Mouse (Mus musculus): ENCODE measurements around the gene Oasl2.
"Not testable (repeated sequence)": the region's sequence is repeated elsewhere in the genome, so short reads cannot be mapped to it uniquely, and the experiment has no call there.

Gene Oasl2

GRCm38 (mm10) chr5:114916777-114917176 lies 20.0 kb downstream of the Oasl2 start:
- no peak for DNase-seq

GRCm38 (mm10) chr5:114917357-114917756 lies 20.6 kb downstream of the Oasl2 start:
- not testable (repeated sequence) for DNase-seq

DNA sequence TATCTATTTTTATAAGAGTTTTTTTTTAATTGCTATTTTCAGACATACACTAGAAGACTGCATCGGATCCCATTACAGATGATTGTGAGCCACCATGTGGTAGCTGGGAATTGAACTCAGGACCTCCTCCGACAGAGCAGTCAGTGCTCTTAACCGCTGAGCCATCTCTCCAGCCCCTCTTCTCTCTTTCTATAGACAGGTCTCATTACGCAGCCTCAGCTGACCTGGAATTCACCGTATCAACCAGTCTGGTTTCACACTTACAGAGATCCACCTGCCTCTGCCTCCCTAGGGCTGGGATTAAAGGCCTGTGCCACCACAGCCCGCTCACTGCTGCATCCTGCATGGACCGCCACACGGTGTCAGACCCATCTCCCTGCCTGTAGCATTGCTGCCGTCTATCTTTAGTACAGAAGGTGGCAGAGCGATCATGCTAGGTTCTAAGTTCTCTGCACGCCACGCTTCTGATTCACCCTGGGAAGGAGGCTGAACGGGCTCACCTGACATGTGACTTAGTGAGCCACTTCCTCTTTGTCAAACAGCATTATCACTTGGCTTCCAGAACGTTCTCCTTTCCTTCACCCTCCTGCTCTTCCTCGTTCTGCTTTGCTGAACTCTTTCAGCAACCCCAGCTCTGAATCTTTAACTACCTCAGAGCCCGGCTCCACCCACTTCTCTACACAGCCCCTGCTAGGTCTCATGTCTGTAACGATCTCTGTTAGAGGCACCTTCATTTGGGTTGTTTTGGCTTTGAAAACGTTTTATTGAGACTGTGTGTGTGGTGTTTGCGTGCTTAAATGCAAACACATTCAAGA lies 25.0 kb downstream of the Oasl2 start:
- peak; percentile 61 to 81 for DNase-seq

- DNase-seq: no peak
These were observed 25.6 kb downstream of the Oasl2 start for GRCm38 (mm10) chr5:114922366-114922731.

DNA sequence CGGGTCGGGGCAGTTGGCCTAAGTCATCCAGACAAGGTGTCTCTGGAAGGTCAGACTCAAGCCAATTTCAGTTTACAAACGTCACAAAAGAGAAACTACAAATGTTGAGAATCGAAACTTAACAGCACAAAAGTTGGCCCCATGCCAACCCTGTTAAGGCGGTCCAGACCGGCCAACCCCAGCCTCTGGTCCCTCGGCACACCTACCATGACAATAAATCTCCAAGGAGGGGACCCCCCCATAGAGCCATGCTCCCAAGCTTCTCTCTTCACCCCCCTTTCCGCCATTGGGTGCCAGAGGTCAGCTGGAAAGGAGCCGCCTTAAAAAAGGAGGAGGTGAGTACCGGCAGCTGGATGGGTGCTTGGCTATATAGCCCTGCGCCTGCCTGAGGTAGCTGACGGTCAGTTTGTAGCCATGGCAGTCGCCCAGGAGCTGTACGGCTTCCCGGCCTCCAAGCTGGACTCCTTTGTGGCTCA lies 26.3 kb downstream of the Oasl2 start, which contains the start of gene Oasl1:
Gene Oasl1 (plus strand): TSS at position 243 of the 476 bp plus-strand sequence.
- DNase-seq: peak in 1 of 2 experiments; percentile 39

DNA sequence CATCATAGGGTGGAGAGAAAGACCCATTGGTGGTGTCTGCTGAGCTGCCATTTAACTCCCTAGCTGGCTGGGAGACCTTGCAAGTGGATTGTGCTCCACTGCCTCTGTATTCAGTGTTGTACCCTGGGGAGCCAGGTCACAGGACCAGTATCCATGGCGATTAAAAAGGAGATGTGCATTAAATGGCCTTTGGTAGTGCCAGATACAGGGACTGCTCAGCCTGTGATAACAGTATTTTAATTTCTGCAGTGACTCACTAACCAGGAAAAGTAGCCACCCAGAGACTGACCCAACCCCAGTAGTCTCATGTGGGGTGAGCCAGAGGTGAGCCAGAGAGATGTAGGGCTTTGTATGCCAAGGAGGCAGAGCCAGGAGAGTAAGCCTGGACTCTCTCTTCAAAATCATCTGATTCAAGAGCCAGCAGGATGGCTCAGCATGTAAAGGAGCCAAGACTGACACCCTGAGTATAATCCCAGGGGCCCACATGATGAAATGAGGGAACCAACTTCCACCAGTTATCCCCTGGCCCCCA lies 29.5 kb downstream of the Oasl2 start:
- DNase-seq: no peak

- DNase-seq: no peak
These were observed 30.0 kb downstream of the Oasl2 start for GRCm38 (mm10) chr5:114926753-114927152.

DNA sequence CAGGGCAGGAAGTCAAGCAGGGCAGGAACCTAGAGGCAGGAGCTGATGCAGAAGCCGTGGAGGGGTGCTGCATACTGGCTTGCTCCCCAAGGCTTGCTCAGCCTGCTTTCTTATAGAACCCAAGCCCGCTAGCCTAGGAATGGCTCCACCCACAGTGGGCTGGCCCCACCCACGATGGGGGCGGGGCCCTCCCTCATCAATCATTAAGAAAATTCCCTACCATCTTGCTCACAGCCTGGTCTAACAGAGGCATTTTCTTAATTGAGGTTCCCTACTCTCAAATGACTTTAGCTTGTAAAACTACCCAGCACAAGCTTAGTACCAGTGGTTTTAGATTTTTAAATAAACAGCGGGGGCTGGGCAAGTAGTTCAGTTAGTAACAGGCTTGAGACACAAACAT lies 34.9 kb downstream of the Oasl2 start:
- DNase-seq: no peak

DNA sequence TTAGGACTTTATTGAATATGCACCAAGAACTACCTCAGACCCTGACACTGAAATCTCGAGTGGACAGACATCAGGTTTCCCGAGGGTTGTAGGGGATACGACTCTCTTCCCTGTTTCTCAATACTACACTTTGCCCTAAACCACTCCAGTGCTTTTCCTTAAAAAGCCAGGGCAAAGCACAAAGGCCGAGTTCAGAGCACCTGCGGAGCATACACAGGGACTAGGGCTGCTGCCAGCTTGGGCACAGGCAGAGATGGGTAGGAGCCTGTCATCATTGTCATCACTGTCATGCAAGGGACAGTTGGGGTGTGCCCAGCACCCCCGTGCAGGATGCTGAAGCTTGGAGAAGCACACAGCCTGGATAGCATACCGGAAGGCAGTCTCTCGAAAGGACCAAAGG lies 36.5 kb downstream of the Oasl2 start:
- no peak for DNase-seq

DNA sequence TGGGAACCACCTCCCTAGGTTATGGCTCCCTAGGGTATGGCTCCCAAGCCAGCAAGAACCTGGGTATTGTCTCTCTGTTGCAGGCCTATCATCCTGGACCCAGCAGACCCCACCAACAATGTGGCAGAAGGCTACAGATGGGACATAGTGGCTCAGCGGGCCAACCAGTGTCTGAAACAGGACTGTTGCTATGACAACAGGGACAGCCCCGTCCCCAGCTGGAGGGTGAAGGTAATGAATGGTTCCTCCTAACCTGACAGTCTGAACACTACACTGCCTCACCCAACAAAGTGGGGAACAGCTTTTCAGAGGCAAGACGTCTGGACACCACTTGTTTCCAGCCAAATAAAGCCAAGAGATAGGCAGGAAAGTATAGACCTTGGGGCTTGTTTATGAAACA lies 39.1 kb downstream of the Oasl2 start:
- DNase-seq: no peak

- not testable (repeated sequence) for DNase-seq
These were observed 44.4 kb downstream of the Oasl2 start for GRCm38 (mm10) chr5:114941138-114941537.

DNA sequence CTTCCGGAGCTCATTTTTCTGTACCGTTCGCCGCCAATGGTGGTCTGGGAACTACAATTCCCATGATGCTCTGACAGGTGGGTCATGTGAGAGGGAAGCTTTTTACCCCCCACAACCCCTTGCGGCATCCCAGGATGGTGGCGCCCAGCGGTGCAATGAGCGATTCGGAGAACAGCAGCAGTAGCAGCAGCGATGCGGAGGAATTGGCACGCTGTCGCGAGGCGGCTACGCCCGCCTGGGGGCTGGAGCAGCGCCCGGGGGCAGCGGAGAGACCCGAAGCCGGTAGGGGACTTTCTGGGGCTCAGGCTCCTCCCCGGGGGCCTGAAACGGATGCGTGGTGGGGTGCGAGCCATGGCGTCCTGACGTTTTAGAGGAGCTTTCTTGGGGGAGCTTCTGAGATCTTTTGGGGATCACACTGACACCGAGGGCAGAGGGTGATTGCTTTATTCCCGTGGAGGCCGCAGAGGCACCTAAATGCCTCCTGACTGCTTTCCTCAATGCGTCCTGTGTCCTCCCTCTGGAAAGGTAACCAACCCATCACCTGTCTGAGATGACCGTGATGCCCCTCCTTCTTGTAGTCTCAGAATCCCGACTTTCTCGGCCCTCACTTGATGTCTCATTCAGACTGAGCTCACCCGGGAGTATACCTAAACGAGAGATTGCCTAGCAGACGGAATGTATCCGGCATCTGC lies 45.5 kb downstream of the Oasl2 start, which contains the start of gene 2210016L21Rik:
Gene 2210016L21Rik (plus strand): TSS at position 85 of the 692 bp plus-strand sequence.
- DNase-seq: peak; percentile 82 to 87

DNA sequence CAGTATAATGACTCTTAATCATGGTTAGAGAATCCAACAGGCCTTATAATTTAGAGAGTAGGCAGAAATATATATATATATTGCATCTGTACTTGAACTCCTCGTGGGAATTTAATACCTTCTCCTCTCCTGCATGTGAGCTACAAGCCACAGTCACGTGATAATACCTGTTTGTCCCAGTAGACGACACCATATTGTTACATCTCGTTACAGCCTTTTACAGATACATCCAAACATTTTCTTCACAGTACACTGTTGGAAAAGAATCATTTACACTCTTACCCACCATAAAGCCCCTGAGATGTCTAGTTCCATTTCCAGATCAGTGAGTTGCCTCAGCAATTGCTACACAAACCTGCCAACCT lies 46.0 kb downstream of the Oasl2 start:
- DNase-seq: no peak

- DNase-seq: no peak
These were observed 48.3 kb downstream of the Oasl2 start for GRCm38 (mm10) chr5:114945072-114945471.

DNA sequence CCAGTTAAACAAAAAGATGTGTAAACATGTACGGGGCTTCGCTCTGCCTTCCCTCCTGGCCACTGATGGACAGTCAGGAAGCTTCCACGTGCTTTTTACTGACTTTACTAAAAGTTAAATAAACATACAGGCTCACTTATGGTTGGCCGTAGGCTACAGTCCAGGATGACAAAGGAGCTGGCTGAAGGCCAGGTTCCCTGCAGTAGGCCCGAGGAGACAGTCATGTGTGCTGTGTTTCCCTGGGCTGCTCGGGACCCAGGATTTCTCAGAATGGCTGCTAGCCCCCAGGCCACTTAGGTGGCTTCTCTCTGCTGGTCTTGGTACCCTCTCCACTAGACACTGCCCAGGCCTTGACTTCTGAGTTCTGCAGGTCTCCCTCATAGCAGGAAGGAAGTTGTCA lies 52.2 kb downstream of the Oasl2 start:
- DNase-seq: no peak

GRCm38 (mm10) chr5:114949316-114949715 lies 52.6 kb downstream of the Oasl2 start:
- DNase-seq: no peak

- no peak for DNase-seq
These were observed 53.1 kb downstream of the Oasl2 start for GRCm38 (mm10) chr5:114949812-114950211.

DNA sequence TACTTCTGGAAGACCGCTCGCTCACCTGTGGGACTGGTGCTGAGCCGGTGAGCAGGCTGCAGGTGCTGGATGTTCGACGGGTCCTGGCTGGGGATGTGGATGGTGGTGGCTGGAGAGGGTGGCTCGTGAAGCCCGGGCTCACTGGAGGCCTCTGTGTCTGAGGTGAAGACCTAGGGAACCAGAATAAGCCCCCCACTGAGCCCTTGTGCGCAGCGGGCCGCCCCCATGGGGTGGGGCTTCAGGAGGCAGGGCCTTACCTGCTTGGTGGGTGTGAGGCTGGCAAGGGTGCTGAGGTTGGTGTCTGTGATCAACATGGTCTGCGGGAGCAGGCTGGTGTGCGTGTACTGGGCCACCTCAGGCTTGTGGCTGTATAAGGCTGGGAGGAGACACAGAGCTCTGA lies 53.9 kb downstream of the Oasl2 start:
- no peak for DNase-seq

DNA sequence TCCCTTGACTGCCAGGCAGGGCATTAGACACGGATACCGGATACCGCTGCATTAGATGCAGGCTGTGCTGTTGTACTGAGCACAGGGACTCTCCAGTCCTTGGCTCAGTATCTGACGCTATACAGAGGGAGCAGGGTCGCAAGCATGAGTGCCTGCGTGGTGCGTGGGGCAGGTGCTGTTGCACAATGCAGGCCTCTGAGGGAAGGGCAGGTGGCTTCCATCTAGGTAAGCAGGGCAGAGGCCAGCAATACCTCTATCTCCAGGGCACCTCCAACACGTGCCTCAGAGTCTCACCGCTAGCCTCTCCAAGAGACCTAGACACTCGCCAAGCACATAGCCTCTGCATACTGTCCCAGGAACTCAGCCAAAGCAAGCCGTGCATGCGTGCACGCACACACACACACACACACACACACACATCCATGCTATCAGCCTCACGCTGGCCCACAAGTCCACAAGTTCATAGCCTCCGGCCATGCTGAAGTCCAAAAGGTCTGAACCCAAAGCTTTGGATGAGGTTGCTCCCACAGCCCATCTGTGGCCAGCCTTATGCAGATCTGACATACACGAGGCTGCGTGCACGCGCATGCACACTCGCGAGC lies 54.6 kb downstream of the Oasl2 start:
- DNase-seq: no peak

DNA sequence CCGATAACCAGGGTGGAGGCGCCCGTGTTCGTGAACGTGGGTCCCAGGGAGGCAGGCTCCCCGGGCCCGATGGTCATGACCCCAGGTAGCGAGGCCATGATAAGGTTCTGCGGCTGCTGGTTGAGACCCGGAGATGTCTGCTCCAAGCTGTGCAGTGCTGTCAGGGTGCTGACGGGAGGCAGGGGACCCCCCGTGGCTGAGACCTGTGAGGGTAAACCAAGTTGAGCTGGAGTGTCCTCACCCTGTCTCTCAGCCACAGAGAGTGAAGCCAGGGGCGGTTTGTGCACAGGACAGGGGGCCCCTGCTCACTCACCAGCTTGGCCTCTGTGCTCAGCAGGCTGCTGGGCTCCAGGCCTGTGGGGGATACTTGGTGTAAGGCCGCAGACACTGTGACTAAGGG lies 56.6 kb downstream of the Oasl2 start:
- DNase-seq: no peak

GRCm38 (mm10) chr5:114958069-114958468 lies 61.3 kb downstream of the Oasl2 start:
- no peak for DNase-seq
